Mouse (Mus musculus): ENCODE measurements at regions not wholly inside any gene's neighbourhood (a gene's known extent, or its start where the extent isn't known, plus 50 kb on each side); places are given as distances from the start of the nearest gene placed in this dataset.

- no peak for DNase-seq (ENCODE audit: extremely low read depth, low read depth, low spot score)
These were observed 249.9 kb upstream of the Rnaseh2b start for GRCm38 (mm10) chr14:62042305-62043116.

GRCm38 (mm10) chr14:62043117-62043422 is 249.3 kb upstream of the Rnaseh2b start:
- no peak for DNase-seq (ENCODE audit: extremely low read depth, low read depth, low spot score)

DNA sequence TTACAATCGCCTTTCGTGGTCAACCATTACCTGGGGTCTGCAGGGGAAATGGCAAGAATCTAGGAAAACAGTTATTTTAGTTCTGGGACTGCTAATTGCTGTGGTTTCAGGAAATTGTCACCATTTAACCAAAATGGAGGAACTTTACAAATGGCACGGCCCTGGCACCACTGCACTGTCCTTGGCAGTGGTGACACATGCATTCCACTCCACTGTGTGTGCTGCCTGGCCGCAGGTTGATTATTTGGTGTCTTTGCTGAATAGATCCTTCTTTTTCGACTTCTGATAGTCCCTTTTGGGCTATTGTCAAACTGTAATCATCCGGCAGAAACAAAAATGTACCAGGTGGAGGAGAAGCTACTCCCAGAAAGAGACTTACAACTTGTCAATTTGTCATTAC is 241.4 kb upstream of the Rnaseh2b start:
- no peak for DNase-seq (ENCODE audit: extremely low read depth, low read depth, low spot score)

GRCm38 (mm10) chr14:62051923-62052322 is 240.5 kb upstream of the Rnaseh2b start:
- no peak for DNase-seq (ENCODE audit: extremely low read depth, low read depth, low spot score)

- DNase-seq (ENCODE audit: extremely low read depth, low read depth, low spot score) = no peak
These were observed 239.4 kb upstream of the Rnaseh2b start for GRCm38 (mm10) chr14:62053004-62053403.

- no peak for DNase-seq (ENCODE audit: extremely low read depth, low read depth, low spot score)
These were observed 235.3 kb upstream of the Rnaseh2b start for GRCm38 (mm10) chr14:62057096-62057495.

GRCm38 (mm10) chr14:62058100-62058499 is 234.3 kb upstream of the Rnaseh2b start:
- no peak for DNase-seq (ENCODE audit: extremely low read depth, low read depth, low spot score)

GRCm38 (mm10) chr14:62071140-62071539 is 221.2 kb upstream of the Rnaseh2b start:
- no peak for DNase-seq (ENCODE audit: extremely low read depth, low read depth, low spot score)

- no peak for DNase-seq (ENCODE audit: extremely low read depth, low read depth, low spot score)
These were observed 208.3 kb upstream of the Rnaseh2b start for GRCm38 (mm10) chr14:62084047-62084446.

DNA sequence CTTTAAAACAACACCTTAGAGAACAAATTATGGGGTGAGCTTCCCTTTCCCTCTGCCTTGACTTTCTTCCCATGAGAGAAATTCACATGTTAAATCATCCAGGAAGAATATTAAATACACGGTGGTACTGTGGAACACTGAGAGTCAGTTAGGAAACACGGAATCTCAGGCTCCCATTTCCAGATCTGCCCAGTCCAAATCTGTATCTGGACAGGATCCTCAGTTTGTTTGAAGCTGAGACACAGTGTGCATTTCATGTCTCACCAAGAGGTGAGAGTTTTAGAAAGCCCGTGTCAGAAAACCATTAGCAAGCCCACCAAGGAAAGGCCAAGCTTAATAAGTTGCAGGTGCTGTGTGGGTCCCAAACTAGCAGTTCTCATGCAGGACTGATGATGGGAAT is 204.2 kb upstream of the Rnaseh2b start:
- no peak for DNase-seq (ENCODE audit: extremely low read depth, low read depth, low spot score)

DNA sequence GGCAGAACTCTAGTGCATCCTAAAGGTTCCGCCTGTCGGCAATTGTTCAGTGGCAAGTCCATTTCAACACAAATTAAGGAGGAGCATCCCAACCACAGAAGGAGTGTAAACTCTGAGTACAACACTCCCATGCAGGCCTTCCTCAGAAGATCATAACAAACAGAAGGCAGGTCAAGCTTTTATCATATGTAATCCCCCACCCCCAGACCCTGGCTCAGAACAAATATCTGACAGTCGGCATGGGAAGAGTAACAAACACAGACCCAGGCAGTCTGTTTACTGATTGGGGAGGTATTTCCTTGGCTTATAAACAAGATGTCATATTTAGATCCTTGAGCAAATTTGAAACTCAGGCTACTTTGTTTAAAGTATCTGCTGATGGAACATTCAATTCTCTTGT is 174.9 kb upstream of the Rnaseh2b start:
- DNase-seq (ENCODE audit: extremely low read depth, low read depth, low spot score) = no peak

- DNase-seq (ENCODE audit: extremely low read depth, low read depth, low spot score) = no peak
These were observed 173.8 kb upstream of the Rnaseh2b start for GRCm38 (mm10) chr14:62118542-62118953.

- DNase-seq (ENCODE audit: extremely low read depth, low read depth, low spot score) = no peak
These were observed 163.5 kb upstream of the Rnaseh2b start for GRCm38 (mm10) chr14:62128918-62129317.

GRCm38 (mm10) chr14:62132353-62132816 is 160.0 kb upstream of the Rnaseh2b start:
- DNase-seq (ENCODE audit: extremely low read depth, low read depth, low spot score) = no peak

GRCm38 (mm10) chr14:62137981-62138380 is 154.4 kb upstream of the Rnaseh2b start:
- DNase-seq (ENCODE audit: extremely low read depth, low read depth, low spot score) = no peak

GRCm38 (mm10) chr14:62144385-62145030 is 147.9 kb upstream of the Rnaseh2b start:
- no peak for DNase-seq (ENCODE audit: extremely low read depth, low read depth, low spot score)

DNA sequence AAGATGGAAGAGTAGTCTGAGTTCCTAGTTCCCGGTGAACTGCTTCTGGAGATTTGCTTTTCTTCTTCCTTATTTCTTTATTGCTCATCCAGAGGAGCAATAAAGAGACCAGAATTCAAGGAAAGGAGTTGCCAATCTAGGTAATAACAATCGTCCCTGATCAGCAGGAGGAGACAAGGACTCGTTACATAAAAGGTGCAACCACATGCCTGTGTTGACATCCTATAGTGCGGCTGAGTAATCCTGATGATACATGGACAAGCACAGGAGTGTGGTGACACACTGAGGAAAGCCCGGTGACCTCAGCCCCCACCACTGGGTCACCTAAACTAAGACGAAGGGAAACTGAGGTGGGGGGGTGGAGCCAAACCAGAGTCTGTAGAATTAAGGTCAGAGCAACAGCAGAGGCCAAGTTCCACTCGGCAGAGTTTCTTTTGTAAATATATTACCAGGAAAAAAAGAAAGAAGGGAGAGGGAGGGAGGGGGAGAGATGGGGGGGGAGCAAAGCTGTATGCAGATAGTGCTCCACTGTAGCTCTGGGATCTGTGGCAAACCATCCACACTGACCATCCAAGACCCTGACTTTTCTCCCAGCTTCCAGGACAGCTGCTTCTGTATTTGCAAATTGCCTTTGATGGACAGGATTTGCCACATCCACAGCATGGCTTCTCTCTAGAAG is 135.2 kb upstream of the Rnaseh2b start:
- no peak for DNase-seq (ENCODE audit: extremely low read depth, low read depth, low spot score)

GRCm38 (mm10) chr14:62159690-62160089 is 132.7 kb upstream of the Rnaseh2b start:
- no peak for DNase-seq (ENCODE audit: extremely low read depth, low read depth, low spot score)

GRCm38 (mm10) chr14:62163120-62163796 is 129.1 kb upstream of the Rnaseh2b start:
- peak; percentile 59 for DNase-seq (ENCODE audit: extremely low read depth, low read depth, low spot score)

GRCm38 (mm10) chr14:62164918-62165317 is 127.5 kb upstream of the Rnaseh2b start:
- no peak for DNase-seq (ENCODE audit: extremely low read depth, low read depth, low spot score)

- no peak for DNase-seq (ENCODE audit: extremely low read depth, low read depth, low spot score)
These were observed 126.4 kb upstream of the Rnaseh2b start for GRCm38 (mm10) chr14:62166006-62166405.

All from fat pad, adult 2 months (tissue).